Mouse (Mus musculus) small intestine, adult 2 months (tissue): Measurements from ENCODE around the gene Apoa2. TPM values are rescaled to one million over a fixed set of nuclear protein-coding genes. Genes with fewer than 3 reads are reported as not detected.
"Not testable (repeated sequence)": the region's sequence is repeated elsewhere in the genome, so short reads cannot be mapped to it uniquely, and the experiment has no call there.

Experiments
- H3K27ac ChIP-seq: fragments of 200-500 bp; 2 replicates; pipeline ENCODE4 v1.5.1; 2012; ENCODE audit warnings: low read depth, low read length, control low read depth, inconsistent platforms; ENCODE audit not compliant: insufficient read depth
- H3K27me3 ChIP-seq: fragments of 200-500 bp; 2 replicates; pipeline ENCODE4 v1.6.1; 2012; ENCODE audit warnings: mild to moderate bottlenecking, moderate library complexity, low read length, inconsistent platforms; ENCODE audit not compliant: control insufficient read depth, insufficient read depth
- H3K36me3 ChIP-seq: fragments of 200-500 bp; 2 replicates; pipeline ENCODE4 v1.6.1; 2012; ENCODE audit warnings: mild to moderate bottlenecking, low read length, control low read depth, inconsistent platforms; ENCODE audit not compliant: control insufficient read depth, insufficient read depth
- H3K4me1 ChIP-seq: fragments of 200-500 bp; 2 replicates; pipeline ENCODE4 v1.6.1; 2012; ENCODE audit warnings: low read length, inconsistent platforms, mixed read lengths; ENCODE audit not compliant: control insufficient read depth, insufficient read depth, insufficient read length
- H3K4me3 ChIP-seq: fragments of 200-500 bp; 2 replicates; pipeline ENCODE4 v1.5.1; 2012; ENCODE audit warnings: low read depth, mild to moderate bottlenecking, control low read depth, inconsistent platforms, low read length, moderate library complexity
- CTCF ChIP-seq: fragments of 200-500 bp; IDR thresholded peaks from 2 replicates; pipeline ENCODE4 v1.5.1; 2012; ENCODE audit warnings: low read depth, mild to moderate bottlenecking, control low read depth, inconsistent platforms, low read length, moderate library complexity, mixed read lengths; ENCODE audit not compliant: insufficient replicate concordance, insufficient read length; ENCODE audit errors: extremely low read depth
- POLR2A ChIP-seq: fragments of 200-500 bp; IDR thresholded peaks from 2 replicates; pipeline ENCODE4 v1.6.1; 2012; ENCODE audit warnings: low read depth, mild to moderate bottlenecking, control low read depth, inconsistent platforms, low read length, moderate library complexity
- whole genome bisulfite sequencing: fragments of 180-500 bp; shearing (Covaris S2); methylation state at CpG from one replicate; pipeline ENCODE4 v1.1.7; 2018; 5-methylcytosine and 5-hydroxymethylcytosine counted together
- polyA plus RNA-seq: library from polyadenylated mRNA; depleted of rRNA; stranded (reverse); fragments of >200 nt; gene quantifications from 2 replicates; pipeline ENCODE4 v1.2.3, GENCODE M21; 2012

Gene Apoa2
- polyA plus RNA-seq, 1 experiment = not detected

GRCm38 (mm10) chr1:171235791-171236190 is 10.9 kb downstream of the Apoa2 start:
- H3K27me3 ChIP-seq = no peaks in the 10 kb centered on the region
- 77% methylated on average over 4 of the region's 4 CpGs for WGBS
- no peak overlapping the region for H3K4me3 ChIP-seq
- no peak overlapping the region for H3K27ac ChIP-seq
- TF ChIP-seq POLR2A = no peak
- no peak for TF ChIP-seq CTCF
- no peaks in the 10 kb centered on the region for H3K4me1 ChIP-seq
- H3K36me3 ChIP-seq = peaks cover 69% of the 10 kb centered on the region

- H3K36me3 ChIP-seq = peaks cover 79% of the 10 kb centered on the region
- no peaks in the 10 kb centered on the region for H3K27me3 ChIP-seq
- no peaks in the 10 kb centered on the region; the same call in 1 of the 2 replicates for H3K4me1 ChIP-seq
- H3K4me3 ChIP-seq = no peak overlapping the region
- H3K27ac ChIP-seq = no peak overlapping the region
- TF ChIP-seq CTCF = no peak
- TF ChIP-seq POLR2A = no peak
- WGBS = 71% methylated on average over 6 of the region's 6 CpGs
These were observed 12.6 kb downstream of the Apoa2 start for GRCm38 (mm10) chr1:171237438-171237837.

- H3K36me3 ChIP-seq = peaks cover 80% of the 10 kb centered on the region
- 64% methylated on average over 14 of the region's 14 CpGs for WGBS
- no peak overlapping the region for H3K4me3 ChIP-seq
- peak; percentile 86 for TF ChIP-seq CTCF
- TF ChIP-seq POLR2A = no peak
- no peaks in the 10 kb centered on the region; the same call in 1 of the 2 replicates for H3K4me1 ChIP-seq
- H3K27me3 ChIP-seq = no peaks in the 10 kb centered on the region
- H3K27ac ChIP-seq = no peak overlapping the region
These were observed 13.6 kb downstream of the Apoa2 start for GRCm38 (mm10) chr1:171238463-171238862.

DNA sequence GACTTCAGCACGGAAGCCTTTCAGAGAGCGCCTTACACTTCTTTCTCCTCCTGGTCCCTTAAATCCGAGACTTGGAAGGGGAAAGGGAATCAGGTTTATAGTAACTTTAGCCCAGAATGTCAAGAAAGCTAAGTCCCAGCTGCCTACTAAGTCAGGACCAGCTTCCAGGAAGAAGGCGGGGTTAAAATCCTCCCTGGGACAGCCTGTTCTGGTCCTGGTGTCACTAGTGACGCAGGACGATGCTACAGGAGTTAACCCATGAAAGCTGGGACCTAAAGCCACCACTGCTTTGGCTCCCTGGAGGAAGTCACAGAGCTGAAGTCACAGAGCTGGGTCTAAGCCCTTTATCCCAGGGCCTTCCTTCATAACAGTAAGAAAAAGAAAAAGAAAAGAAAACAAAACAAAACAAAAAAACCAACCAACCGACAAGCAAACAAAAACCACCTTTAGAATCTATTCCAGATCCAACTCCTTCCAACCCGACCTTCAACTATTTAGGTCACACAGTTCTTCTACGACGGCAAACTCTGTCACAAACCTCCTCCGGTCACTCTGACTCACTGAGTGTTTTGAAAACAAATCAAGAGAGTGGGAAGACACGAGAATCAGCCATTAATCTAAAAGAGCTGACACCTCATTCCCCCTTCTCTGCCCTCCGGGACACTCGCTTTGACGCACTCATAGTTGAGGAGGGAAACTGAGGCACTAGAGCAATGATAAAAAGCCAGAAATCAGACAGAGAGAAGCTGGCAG is 15.3 kb downstream of the Apoa2 start:
- Histone ChIP-seq H3K4me1 (no peaks in the 10 kb centered on the region; the same call in 1 of the 2 replicates), H3K27me3 (no peaks in the 10 kb centered on the region), H3K36me3 (peaks cover 75% of the 10 kb centered on the region), H3K4me3 (no peak overlapping the region), H3K27ac (peak overlapping the region; percentile 35; the same call in 1 of the 2 replicates)
- WGBS = 75% methylated on average over 15 of the region's 15 CpGs
- no peak for TF ChIP-seq POLR2A
- no peak for TF ChIP-seq CTCF

DNA sequence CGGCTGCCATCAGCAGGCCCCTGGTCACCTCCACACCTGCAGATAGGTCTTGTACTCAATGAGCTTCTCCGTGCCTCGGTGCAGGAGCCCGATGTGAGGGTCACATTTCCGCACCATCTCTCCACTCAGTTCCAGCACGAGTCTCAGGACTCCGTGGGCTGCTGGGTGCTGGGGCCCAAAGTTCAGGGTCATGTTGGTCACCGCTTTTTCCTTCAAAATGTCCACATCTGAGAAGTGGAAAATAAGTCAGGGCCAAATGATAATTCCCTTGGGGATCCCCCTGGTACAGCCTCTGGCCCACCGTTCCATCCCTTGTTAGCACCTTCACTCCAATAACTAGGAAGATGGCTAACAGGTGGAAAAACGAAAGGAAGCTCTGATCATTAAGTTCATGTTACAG is 16.1 kb downstream of the Apoa2 start:
- H3K36me3 ChIP-seq = peaks cover 69% of the 10 kb centered on the region
- no peak overlapping the region for H3K4me3 ChIP-seq
- peaks cover under 1% of the 10 kb centered on the region; the same call in 1 of the 2 replicates for H3K4me1 ChIP-seq
- no peak for TF ChIP-seq CTCF
- TF ChIP-seq POLR2A = no peak
- H3K27me3 ChIP-seq = no peaks in the 10 kb centered on the region
- WGBS = 94% methylated on average over 10 of the region's 10 CpGs
- H3K27ac ChIP-seq = peak overlapping the region; percentile 35; the same call in 1 of the 2 replicates

- H3K4me3 ChIP-seq, H3K27me3 ChIP-seq, H3K4me1 ChIP-seq: not testable (repeated sequence)
- WGBS = 21% methylated on average over 12 of the region's 12 CpGs
- Histone ChIP-seq H3K36me3 (peaks cover 61% of the 10 kb centered on the region), H3K27ac (peak overlapping the region; percentile 7; the same call in 1 of the 2 replicates)
These were observed 17.1 kb downstream of the Apoa2 start for GRCm38 (mm10) chr1:171241952-171242351.

DNA sequence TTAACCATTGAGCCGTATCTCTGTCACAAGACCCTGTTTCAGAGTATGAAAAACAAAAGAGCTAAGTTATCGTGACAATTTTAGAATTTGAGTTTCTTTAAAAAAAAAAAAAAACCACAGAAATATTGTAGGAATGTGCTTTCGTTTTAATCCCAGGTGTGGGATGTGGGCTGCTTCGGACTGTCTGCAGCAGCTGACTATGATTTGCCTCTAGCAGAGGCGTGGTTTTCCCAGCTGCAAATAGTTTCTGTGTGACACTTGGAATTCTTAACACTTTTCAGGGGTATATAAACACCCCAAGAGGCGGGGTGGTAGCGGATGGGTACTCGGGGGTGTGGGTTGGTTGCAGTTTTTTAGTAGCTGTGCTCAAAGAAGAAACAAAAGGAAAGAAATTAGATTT is 20.5 kb downstream of the Apoa2 start:
- WGBS = 86% methylated on average over 8 of the region's 8 CpGs
- no peaks in the 10 kb centered on the region for H3K27me3 ChIP-seq
- H3K36me3 ChIP-seq = peaks cover 31% of the 10 kb centered on the region
- H3K4me3 ChIP-seq = no peak overlapping the region
- H3K4me1 ChIP-seq = peaks cover 17% of the 10 kb centered on the region
- H3K27ac ChIP-seq = no peak overlapping the region
- TF ChIP-seq POLR2A (no peak), CTCF (no peak)
